Mouse (Mus musculus) layer of hippocampus, adult 2 months (tissue): ENCODE results near the gene Tmem206. TPM values are rescaled to one million over a fixed set of nuclear protein-coding genes. Genes with fewer than 3 reads are reported as not detected.

Experiments used
- DNase-seq, 2 experiments: peaks; one replicate each; pipeline ENCODE4 v3.0.0; 2022; ENCODE audit warnings: low spot score in 2 of 2
- H3K27ac ChIP-seq: fragments of 200-600 bp; 2 replicates; pipeline ENCODE4 v1.8.1; 2022
- H3K4me3 ChIP-seq: fragments of 200-600 bp; 2 replicates; pipeline ENCODE4 v1.8.1; 2022; ENCODE audit warnings: mild to moderate bottlenecking
- CTCF ChIP-seq: fragments of 200-600 bp; conservative IDR thresholded peaks from 2 replicates; pipeline ENCODE4 v1.8.1; 2022; ENCODE audit warnings: antibody characterized with exemption, mild to moderate bottlenecking, moderate library complexity
- total RNA-seq, 2 experiments: library from RNA; stranded (reverse); gene quantifications; 2 replicates each; pipeline ENCODE4 v1.2.3; 2021

Gene Tmem206
- total RNA-seq, 2 experiments from 2014 or later: 8.0 to 8.7 TPM

DNA sequence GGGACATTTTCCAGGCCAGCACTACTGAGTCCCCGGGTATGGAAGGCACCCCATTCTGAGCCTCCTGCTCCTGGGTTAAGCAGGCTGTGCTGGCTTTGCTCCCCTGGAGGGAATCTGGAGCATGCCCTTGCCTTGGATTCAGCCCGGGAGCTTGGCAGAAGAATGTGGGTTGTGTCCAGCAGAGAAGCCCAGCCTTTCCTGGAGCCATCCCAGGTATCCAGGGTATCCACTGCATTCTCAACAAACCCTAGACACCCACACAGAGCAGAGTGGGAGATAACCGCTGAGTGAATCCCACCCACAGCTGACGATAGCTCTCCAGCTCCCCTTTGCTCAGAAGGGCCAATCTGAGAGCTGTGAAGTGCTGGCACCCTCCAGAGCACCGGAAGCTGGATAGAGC, 29.3 kb upstream of the Tmem206 start:
- TF ChIP-seq CTCF: no peak
- Histone ChIP-seq H3K4me3 (no peak overlapping the region), H3K27ac (no peak overlapping the region)
- peak; percentile 25 to 47 for DNase-seq

DNA sequence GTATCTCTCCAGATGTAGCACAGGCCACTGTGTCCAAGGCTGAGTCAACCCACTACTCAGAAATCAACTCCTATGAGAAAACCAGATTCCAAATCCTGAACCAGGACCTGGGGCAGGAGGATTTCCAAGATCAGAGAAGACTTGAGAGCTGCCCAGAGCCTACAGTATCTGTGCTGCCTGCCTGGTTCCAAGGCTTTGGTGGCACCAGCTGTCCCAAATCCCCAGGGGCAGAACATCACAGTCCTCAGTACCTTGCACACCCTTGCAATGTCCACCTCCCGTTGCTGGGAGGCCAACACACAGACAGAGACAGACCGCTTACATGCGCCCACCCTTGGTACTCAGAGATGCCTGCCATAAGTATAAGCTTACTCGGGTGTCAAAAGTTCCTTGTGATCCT, 27.4 kb upstream of the Tmem206 start:
- H3K4me3 ChIP-seq: no peak overlapping the region
- H3K27ac ChIP-seq: no peak overlapping the region
- DNase-seq: no peak
- TF ChIP-seq CTCF: no peak

DNA sequence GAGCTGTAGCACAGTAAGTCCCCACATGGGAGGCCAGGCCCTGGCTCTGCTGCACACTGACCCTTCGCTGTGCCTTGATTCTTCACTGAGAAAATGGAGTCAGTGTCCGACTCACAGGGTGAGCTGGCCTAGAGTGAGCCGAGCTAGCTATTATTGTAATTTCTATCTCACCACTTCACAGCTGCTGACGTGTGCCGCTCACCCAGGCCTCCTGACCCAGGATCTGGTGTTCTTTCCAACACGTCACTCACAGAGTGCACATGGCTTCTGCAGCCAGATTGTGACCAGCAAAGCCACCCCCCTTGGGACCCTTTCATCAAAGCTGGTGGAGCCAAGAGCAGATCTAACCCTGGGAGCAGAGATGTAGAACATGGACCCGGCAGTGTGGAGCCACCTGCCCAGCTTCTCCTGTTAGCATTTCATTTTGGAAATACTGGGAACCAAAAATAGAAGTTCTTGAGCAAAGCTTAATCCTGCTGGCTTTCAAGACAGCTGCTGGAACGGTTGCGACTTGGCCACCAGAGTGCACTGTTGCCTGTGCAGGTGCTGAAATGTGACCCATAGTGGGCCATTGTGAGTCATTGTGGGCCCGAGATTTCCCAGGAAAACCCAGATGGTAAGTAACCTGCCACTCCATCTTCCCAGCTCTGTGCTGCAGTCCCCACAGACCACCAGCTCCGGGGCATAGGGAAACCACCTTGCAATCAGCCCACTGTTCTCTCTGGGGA, 26.3 kb upstream of the Tmem206 start:
- TF ChIP-seq CTCF: peak; percentile 77
- H3K27ac ChIP-seq: no peak overlapping the region
- DNase-seq: no peak
- H3K4me3 ChIP-seq: no peak overlapping the region

DNA sequence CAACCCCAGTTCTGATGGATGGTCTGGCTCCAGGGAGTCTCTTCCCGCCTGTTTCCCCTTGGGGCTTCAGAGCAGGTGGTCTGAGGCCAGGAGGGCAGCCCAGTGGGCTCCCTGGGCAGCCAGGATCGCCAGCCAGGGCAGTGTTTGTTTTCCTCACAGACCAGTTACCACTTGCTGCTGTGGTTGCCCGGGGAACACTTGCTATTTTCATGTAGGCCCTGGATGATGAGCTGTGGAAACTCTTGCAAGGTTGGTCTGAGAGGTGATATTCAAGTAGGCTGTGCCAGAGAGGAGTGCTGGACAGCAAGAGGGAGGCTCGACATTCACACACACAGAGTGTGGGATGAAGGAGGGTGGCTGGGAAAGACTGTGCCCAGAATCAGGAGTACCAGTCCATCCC, 23.8 kb upstream of the Tmem206 start:
- no peak overlapping the region for H3K4me3 ChIP-seq
- no peak for TF ChIP-seq CTCF
- H3K27ac ChIP-seq: no peak overlapping the region
- DNase-seq: no peak

- no peak overlapping the region for H3K27ac ChIP-seq
- TF ChIP-seq CTCF: no peak
- no peak overlapping the region for H3K4me3 ChIP-seq
- no peak for DNase-seq
Measured at GRCm38 (mm10) chr1:191303736-191304135, 22.0 kb upstream of the Tmem206 start.

GRCm38 (mm10) chr1:191304216-191304615, 21.5 kb upstream of the Tmem206 start:
- TF ChIP-seq CTCF: no peak
- no peak overlapping the region for H3K4me3 ChIP-seq
- DNase-seq: no peak
- no peak overlapping the region for H3K27ac ChIP-seq

DNA sequence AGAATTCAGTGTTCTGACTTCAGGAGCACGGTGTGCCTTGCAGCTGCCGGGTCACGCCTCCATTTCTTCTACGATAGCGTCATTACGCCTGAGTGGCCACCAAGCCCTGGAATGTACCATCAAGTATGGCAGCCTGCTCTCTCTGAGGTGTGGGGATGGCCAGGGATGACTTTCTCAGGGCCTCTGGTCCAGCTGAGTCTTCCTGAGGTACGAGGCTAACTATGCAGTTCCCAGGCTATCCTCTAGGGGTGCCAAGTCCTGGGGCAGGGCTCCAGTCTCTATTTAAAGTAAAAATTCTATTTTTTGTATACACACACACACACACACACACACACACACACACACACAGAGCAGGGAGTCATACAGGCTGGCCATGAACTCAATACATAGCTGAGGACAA, 20.1 kb upstream of the Tmem206 start:
- DNase-seq: no peak
- Histone ChIP-seq H3K4me3 (no peak overlapping the region), H3K27ac (no peak overlapping the region)
- peak; percentile 62 for TF ChIP-seq CTCF

DNA sequence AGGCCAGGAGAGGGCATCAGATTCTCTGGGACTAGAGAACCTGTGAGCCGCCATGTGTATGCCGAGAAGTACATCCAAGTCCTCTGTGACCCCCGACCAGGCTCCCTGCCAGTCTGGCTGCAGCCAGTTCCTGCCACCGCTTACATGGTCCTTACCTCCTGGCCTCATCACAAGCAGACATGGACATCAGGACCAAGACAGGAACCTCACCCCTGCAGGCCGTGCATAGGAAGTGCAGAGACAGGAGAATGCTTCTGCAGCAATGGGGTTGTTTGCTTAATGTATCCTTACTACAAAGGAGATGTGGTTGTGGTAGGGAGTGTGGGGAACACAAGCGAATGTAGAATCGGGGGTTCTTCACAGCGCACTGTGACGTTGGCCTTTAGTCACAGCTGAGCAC, 19.4 kb upstream of the Tmem206 start:
- TF ChIP-seq CTCF: peak; percentile 27
- no peak for DNase-seq
- no peak overlapping the region for H3K27ac ChIP-seq
- H3K4me3 ChIP-seq: no peak overlapping the region

- no peak for DNase-seq
- peak; percentile 66 for TF ChIP-seq CTCF
- no peak overlapping the region for H3K4me3 ChIP-seq
- no peak overlapping the region for H3K27ac ChIP-seq
Measured at GRCm38 (mm10) chr1:191307766-191308455, 17.8 kb upstream of the Tmem206 start.

- no peak for TF ChIP-seq CTCF
- Histone ChIP-seq H3K27ac (no peak overlapping the region), H3K4me3 (no peak overlapping the region)
- no peak for DNase-seq
Measured at GRCm38 (mm10) chr1:191311296-191311898, 14.3 kb upstream of the Tmem206 start.

GRCm38 (mm10) chr1:191312513-191312941, 13.2 kb upstream of the Tmem206 start:
- TF ChIP-seq CTCF: peak; percentile 89
- Histone ChIP-seq H3K27ac (peak overlapping the region; percentile 87), H3K4me3 (peak overlapping the region; percentile 63)
- DNase-seq: peak; percentile 70 to 81

DNA sequence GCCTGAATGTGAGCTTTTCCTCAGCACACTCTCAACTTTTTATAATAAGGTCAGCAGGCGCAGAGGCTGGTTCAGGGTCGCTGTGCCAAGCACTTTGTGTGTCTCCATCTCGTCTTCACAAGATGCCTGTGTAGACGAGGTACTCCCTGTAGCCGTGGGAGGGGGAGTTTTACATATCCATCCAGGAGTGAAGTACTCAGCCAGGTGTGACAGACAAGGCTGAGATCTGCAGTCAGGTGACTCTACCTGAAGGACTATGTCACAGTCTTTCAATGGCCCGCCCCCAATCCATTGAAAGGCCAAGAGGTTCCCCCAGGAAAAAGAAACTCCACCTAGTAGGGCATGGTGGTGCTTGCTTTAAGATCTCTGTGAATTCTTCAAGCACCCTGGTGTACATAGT, 12.6 kb upstream of the Tmem206 start:
- no peak for DNase-seq
- Histone ChIP-seq H3K27ac (peak overlapping the region; percentile 87), H3K4me3 (peak overlapping the region; percentile 63)
- no peak for TF ChIP-seq CTCF

GRCm38 (mm10) chr1:191313926-191314325, 11.8 kb upstream of the Tmem206 start:
- DNase-seq: no peak
- Histone ChIP-seq H3K27ac (no peak overlapping the region), H3K4me3 (no peak overlapping the region)
- TF ChIP-seq CTCF: no peak
